Mouse (Mus musculus) myocyte (in vitro differentiated cells): ENCODE data around the gene Samm50. TPM values are rescaled to one million over a fixed set of nuclear protein-coding genes. Genes with fewer than 3 reads are reported as not detected.

Experiments
- H3K27me3 ChIP-seq: one replicate; pipeline ENCODE4 v1.6.1; 2011; ENCODE audit not compliant: control insufficient read depth, insufficient read depth, insufficient read length
- H3K36me3 ChIP-seq: one replicate; pipeline ENCODE4 v1.6.1; 2011; ENCODE audit not compliant: control insufficient read depth, insufficient read depth
- H3K4me2 ChIP-seq: one replicate; pipeline ENCODE4 v1.6.1; 2011; ENCODE audit warnings: low read depth, control low read depth
- H3K4me3 ChIP-seq: one replicate; pipeline ENCODE4 v1.5.1; 2011; ENCODE audit warnings: mild to moderate bottlenecking, control low read depth, moderate library complexity
- H3K79me2 ChIP-seq: one replicate; pipeline ENCODE4 v1.6.1; 2011; ENCODE audit not compliant: control insufficient read depth, insufficient read depth
- H3ac ChIP-seq: one replicate; pipeline ENCODE4 v1.6.1; 2011; ENCODE audit not compliant: control insufficient read depth, insufficient read length
- CEBPB ChIP-seq: IDR thresholded peaks from 2 replicates; pipeline ENCODE4 v1.6.1; 2011; ENCODE audit warnings: mild to moderate bottlenecking, moderate library complexity; ENCODE audit not compliant: poor library complexity, insufficient read depth, severe bottlenecking
- E2F4 ChIP-seq: IDR thresholded peaks from one replicate; pipeline ENCODE4 v1.6.1; 2011; ENCODE audit warnings: mild to moderate bottlenecking, control low read depth, moderate library complexity; ENCODE audit not compliant: insufficient read depth
- MAX ChIP-seq: IDR thresholded peaks from one replicate; pipeline ENCODE4 v1.6.1; 2011; ENCODE audit warnings: low read depth, mild to moderate bottlenecking, control low read depth
- MYOD1 ChIP-seq, 3 experiments: IDR thresholded peaks; one replicate each; pipeline ENCODE4 v1.6.1; 2011; ENCODE audit warnings: control low read depth in 2 of 3, low read depth in 2 of 3, mild to moderate bottlenecking in 2 of 3, moderate library complexity in 1 of 3; ENCODE audit not compliant: insufficient read length in 2 of 3, control insufficient read depth in 1 of 3
- MYOG ChIP-seq, 3 experiments: IDR thresholded peaks; one replicate each; pipeline ENCODE4 v1.6.1; 2011; ENCODE audit warnings: control low read depth in 2 of 3, low read depth in 2 of 3, mild to moderate bottlenecking in 2 of 3; ENCODE audit not compliant: insufficient read length in 2 of 3, control insufficient read depth in 1 of 3, insufficient read depth in 1 of 3
- POLR2A ChIP-seq: IDR thresholded peaks from one replicate; pipeline ENCODE4 v1.6.1; 2011; ENCODE audit warnings: low read depth, mild to moderate bottlenecking, control low read depth, moderate library complexity; ENCODE audit not compliant: insufficient read length
- POLR2AphosphoS2 ChIP-seq: IDR thresholded peaks from one replicate; pipeline ENCODE4 v1.6.1; 2011; ENCODE audit warnings: low read depth, control low read depth; ENCODE audit not compliant: insufficient read length
- REST ChIP-seq: IDR thresholded peaks from one replicate; pipeline ENCODE4 v1.6.1; 2011; ENCODE audit warnings: mild to moderate bottlenecking, control low read depth, moderate library complexity; ENCODE audit not compliant: insufficient read depth, insufficient read length
- SRF ChIP-seq: IDR thresholded peaks from one replicate; pipeline ENCODE4 v1.6.1; 2011; ENCODE audit warnings: low read depth; ENCODE audit not compliant: control insufficient read depth, insufficient read length
- TCF12 ChIP-seq: IDR thresholded peaks from one replicate; pipeline ENCODE4 v1.6.1; 2011; ENCODE audit warnings: mild to moderate bottlenecking, control low read depth; ENCODE audit not compliant: poor library complexity, insufficient read depth, severe bottlenecking
- TCF3 ChIP-seq: IDR thresholded peaks from one replicate; pipeline ENCODE4 v1.6.1; 2011; ENCODE audit warnings: low read depth, control low read depth; ENCODE audit not compliant: insufficient read length
- USF1 ChIP-seq: IDR thresholded peaks from one replicate; pipeline ENCODE4 v1.6.1; 2011; ENCODE audit warnings: low read depth, mild to moderate bottlenecking, control low read depth, moderate library complexity
- polyA plus RNA-seq: library from polyadenylated mRNA; unstranded; fragments of >200 nt; fragmentation: generic; extraction: Trizol; gene quantifications from one replicate; pipeline ENCODE4 v1.2.1, GENCODE M21; 2012; ENCODE audit warnings: missing spikeins

Samm50 gene
- polyA plus RNA-seq, 1 experiment, result 116 TPM

DNA sequence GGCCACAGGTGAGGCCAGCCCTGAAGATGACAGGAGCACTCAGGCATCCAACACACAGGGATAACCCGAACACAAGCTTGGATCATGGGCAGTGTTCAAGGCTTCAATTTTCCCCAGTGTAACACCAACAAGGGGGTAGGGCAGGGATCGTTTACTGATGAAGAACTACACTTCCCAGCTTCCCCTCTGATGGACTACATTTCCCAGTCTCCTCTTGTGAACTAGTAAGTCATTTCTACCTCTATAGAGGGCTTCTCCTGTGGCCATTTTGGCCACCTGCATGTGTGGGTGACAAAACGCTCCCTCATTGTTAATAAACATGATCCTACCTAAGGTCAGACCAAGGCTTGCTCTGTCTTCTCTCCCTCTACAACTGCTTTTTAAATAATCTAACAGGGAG, 2.2 kb upstream of the Samm50 start:
- no peak overlapping the region for H3K4me2 ChIP-seq
- H3K27me3 ChIP-seq, result peaks cover 17% of the 10 kb centered on the region
- H3K4me3 ChIP-seq, result no peak overlapping the region
- TF ChIP-seq REST (no peak), POLR2A (no peak), POLR2AphosphoS2 (no peak), USF1 (no peak), MYOD1 (IDR thresholded peaks at IDR 0.05; ENCODE audit: control insufficient read depth in 1 of 3, insufficient read length in 2 of 3, low read depth in 2 of 3) (no peak), MAX (no peak), MYOG (IDR thresholded peaks at IDR 0.05; ENCODE audit: control insufficient read depth in 1 of 3, insufficient read depth in 1 of 3, insufficient read length in 2 of 3, low read depth in 2 of 3) (no peak), TCF3 (no peak), CEBPB (no peak), E2F4 (no peak), TCF12 (no peak), SRF (no peak)
- H3ac ChIP-seq, result no peak overlapping the region
- H3K36me3 ChIP-seq, result no peaks in the 10 kb centered on the region
- peaks cover 18% of the 10 kb centered on the region for H3K79me2 ChIP-seq

DNA sequence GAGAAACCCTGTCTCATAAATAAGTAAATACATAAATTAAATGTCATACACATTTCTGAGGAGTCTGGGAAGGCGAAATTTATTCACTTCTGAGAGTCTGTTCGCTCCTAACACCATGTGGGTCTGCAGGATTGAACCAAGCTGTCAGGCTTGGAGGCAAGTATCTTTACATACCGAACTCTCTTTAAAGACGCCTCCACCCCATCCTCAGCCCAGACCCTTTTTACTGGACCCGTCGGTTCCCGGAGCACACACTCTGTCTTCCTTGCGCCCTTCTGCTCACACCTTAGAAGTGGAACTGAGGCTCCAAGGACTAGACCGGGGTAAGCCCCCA, 350 bp upstream of the Samm50 start:
- Histone ChIP-seq H3K27me3 (peaks cover 8% of the 10 kb centered on the region), H3K36me3 (peaks cover 11% of the 10 kb centered on the region), H3K4me3 (peak overlapping the region; percentile 72), H3ac (peak overlapping the region; percentile 66), H3K79me2 (peaks cover 18% of the 10 kb centered on the region), H3K4me2 (peak overlapping the region; percentile 78)
- no peak for TF ChIP-seq POLR2A
- no peak for TF ChIP-seq MAX
- TF ChIP-seq TCF3, result no peak
- no peak for TF ChIP-seq MYOD1 (IDR thresholded peaks at IDR 0.05; ENCODE audit: control insufficient read depth in 1 of 3, insufficient read length in 2 of 3, low read depth in 2 of 3)
- no peak for TF ChIP-seq MYOG (IDR thresholded peaks at IDR 0.05; ENCODE audit: control insufficient read depth in 1 of 3, insufficient read depth in 1 of 3, insufficient read length in 2 of 3, low read depth in 2 of 3)
- TF ChIP-seq CEBPB, result no peak
- no peak for TF ChIP-seq USF1
- TF ChIP-seq E2F4, result no peak
- no peak for TF ChIP-seq SRF
- no peak for TF ChIP-seq REST
- TF ChIP-seq TCF12, result no peak
- no peak for TF ChIP-seq POLR2AphosphoS2

DNA sequence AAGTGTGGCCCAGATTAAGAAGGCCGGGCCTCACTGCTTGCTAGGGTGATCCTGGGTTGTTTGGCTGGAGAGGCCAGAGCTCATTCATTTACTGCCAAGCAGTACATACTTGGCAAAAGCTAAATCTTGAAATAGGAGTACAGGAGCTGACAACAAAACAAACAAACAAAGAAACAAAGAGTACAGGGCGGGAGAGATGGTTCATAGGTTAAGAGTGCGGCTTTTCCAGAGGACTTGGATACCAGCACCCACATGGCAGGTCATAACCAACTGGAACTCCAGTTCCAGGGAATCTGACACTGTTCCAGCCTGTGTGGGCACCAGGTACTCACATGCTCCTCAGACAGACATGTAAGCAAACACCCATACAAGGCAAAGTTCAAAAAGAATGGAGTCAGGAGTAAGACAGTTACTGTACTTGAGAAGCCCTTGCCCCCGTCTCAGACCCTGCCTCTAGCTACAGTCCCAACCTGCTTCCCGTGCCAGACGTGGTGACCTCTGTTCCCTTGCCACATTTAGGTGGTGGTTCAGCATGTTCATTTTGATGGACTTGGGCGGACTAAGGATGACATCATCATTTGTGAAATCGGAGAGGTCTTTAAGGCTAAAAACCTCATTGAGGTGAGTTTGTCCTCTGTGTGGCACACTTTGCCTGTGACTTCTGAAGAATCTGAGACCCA, 4.6 kb downstream of the Samm50 start:
- Histone ChIP-seq H3ac (no peak overlapping the region), H3K27me3 (no peaks in the 10 kb centered on the region), H3K36me3 (peaks cover 56% of the 10 kb centered on the region), H3K79me2 (peaks cover 18% of the 10 kb centered on the region), H3K4me2 (no peak overlapping the region), H3K4me3 (no peak overlapping the region)
- TF ChIP-seq TCF12 (no peak), REST (no peak), MAX (no peak), SRF (no peak), CEBPB (no peak), E2F4 (no peak), POLR2AphosphoS2 (no peak), MYOD1 (IDR thresholded peaks at IDR 0.05; ENCODE audit: control insufficient read depth in 1 of 3, insufficient read length in 2 of 3, low read depth in 2 of 3) (no peak), MYOG (IDR thresholded peaks at IDR 0.05; ENCODE audit: control insufficient read depth in 1 of 3, insufficient read depth in 1 of 3, insufficient read length in 2 of 3, low read depth in 2 of 3) (no peak)

DNA sequence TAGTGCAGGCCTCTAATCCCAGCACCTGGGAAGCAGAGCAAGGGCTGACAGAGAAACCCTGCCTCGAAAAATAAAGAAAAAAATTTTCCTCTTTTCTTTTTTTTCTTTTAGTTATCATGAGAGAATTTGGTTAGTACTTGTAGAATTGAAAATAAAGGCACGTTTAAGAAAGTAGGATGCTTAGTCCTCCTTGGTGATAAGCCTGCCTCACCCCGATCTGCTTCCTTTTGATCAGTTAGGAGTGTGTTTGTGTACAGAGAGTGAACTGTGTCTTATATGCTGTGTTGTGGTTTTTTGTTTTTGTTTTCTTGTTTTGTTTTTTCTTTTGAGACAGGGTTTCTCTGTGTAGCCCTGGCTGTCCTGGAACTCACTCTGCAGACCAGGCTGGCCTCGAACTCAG, 15.3 kb downstream of the Samm50 start:
- peaks cover 63% of the 10 kb centered on the region for H3K36me3 ChIP-seq
- no peak overlapping the region for H3K4me3 ChIP-seq
- no peaks in the 10 kb centered on the region for H3K27me3 ChIP-seq
- TF ChIP-seq TCF12, result no peak
- TF ChIP-seq POLR2AphosphoS2, result no peak
- TF ChIP-seq POLR2A, result no peak
- no peak for TF ChIP-seq MYOD1 (IDR thresholded peaks at IDR 0.05; ENCODE audit: control insufficient read depth in 1 of 3, insufficient read length in 2 of 3, low read depth in 2 of 3)
- TF ChIP-seq REST, result no peak
- TF ChIP-seq USF1, result no peak
- TF ChIP-seq TCF3, result no peak
- TF ChIP-seq CEBPB, result no peak
- TF ChIP-seq SRF, result no peak
- no peak for TF ChIP-seq MYOG (IDR thresholded peaks at IDR 0.05; ENCODE audit: control insufficient read depth in 1 of 3, insufficient read depth in 1 of 3, insufficient read length in 2 of 3, low read depth in 2 of 3)
- no peak for TF ChIP-seq MAX
- no peak for TF ChIP-seq E2F4
- H3K4me2 ChIP-seq, result no peak overlapping the region
- H3K79me2 ChIP-seq, result no peaks in the 10 kb centered on the region
- no peak overlapping the region for H3ac ChIP-seq
